Mouse (Mus musculus): ENCODE measurements at regions not wholly inside any gene's neighbourhood (a gene's known extent, or its start where the extent isn't known, plus 50 kb on each side); places are given as distances from the start of the nearest gene placed in this dataset.

GRCm38 (mm10) chr15:36937757-36938498 is 69.6 kb downstream of the Zfp706 start:
- TF ChIP-seq CTCF (IDR thresholded peaks at IDR 0.05; ENCODE audit: extremely low read depth, insufficient read length, insufficient replicate concordance, low read depth, low read length), result no peak
- TF ChIP-seq POLR2A (IDR thresholded peaks at IDR 0.05; ENCODE audit: low read depth, low read length), result no peak
